Mouse (Mus musculus) brain, adult 2 months (tissue): ENCODE results near the gene Smo.

Experiments
- DNase-seq: peaks from one replicate; pipeline ENCODE4 v3.0.0; 2011; ENCODE audit warnings: low read depth, low spot score

Smo gene

DNA sequence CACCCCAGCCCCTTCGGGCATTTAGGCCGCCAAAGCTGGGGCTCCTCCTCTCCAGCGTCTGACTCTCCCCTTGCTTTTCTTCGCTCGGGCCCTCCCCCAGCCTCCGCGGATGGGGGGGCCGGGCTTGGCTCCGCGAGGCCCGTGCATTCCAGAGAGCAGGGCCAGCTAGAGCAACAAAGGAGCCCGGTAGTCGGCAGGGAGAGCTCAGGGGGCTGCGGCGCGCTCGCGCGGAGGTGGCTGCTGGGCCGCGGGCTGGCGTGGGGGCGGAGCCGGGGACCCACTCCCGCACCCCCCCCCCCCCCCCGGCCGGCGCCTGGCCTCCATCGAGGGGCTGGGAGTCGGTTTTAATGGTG lies at the start of gene Smo:
Smo (plus strand) TSS at position 168 of the 353 bp plus-strand sequence.
- no peak for DNase-seq

DNA sequence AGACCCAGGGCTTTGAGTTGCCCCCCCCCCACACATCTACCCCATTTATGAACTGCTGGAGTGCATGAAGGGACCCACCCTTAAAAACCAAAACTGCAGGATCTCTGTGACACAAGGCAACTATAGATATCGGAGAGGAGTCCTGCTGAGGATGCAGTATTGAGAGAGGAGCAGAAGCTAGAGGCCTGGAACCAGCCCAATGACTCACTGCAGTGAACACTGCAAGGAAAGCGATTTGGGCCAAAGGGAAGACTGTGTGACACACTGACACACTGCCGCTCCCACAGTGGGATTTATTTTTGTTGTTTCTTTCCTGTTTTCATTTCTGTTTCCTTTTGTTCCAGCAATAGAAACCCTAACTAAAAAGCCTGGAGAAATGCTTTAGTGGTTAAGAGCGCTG lies 49.4 kb upstream of the Smo start:
- DNase-seq, result peak; percentile 57

DNA sequence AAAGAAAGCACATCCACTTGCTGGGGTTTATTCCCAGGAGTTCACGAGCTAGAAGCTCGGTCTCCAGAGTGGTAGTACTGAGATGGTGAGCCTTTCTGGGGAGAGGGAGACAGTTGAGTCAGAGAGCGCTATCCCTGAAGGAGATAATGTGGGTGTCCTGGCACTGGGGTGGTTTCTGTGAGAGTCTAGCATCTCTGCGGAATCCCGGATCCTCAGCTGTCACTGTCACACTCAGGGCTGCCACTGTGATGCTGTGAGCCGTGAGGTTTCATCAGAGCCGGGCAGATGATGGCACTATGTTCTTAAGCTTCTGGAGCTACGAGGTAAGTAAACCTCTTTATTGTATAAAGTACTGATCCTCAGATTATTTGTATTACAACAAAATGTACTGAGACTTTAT lies 45.8 kb upstream of the Smo start:
- DNase-seq, result peak; percentile 56

DNA sequence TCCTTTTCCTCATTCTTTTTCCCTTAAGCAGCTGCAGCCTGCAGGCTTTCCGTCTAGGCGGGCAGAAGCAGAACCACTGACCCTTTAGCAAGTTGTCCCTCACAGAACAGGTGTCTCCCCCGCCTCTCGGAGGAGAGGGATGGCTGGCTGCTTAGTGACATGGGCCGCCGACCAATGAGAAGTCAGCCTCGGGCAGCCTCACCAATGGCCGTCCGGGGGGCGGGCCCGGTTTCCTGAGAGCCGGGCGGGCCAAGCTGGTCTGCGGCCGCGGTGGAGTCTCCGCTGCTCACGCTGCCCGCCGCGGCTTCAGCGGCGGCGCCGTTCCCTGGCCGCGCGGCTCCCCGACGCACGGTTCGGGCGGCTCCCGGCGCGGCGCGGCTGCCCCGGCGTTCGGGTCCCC lies 41.4 kb upstream of the Smo start, which contains the start of gene Tspan33:
Tspan33 (plus strand) TSS at position 270 of the 400 bp plus-strand sequence.
- DNase-seq, result peak; percentile 96

DNA sequence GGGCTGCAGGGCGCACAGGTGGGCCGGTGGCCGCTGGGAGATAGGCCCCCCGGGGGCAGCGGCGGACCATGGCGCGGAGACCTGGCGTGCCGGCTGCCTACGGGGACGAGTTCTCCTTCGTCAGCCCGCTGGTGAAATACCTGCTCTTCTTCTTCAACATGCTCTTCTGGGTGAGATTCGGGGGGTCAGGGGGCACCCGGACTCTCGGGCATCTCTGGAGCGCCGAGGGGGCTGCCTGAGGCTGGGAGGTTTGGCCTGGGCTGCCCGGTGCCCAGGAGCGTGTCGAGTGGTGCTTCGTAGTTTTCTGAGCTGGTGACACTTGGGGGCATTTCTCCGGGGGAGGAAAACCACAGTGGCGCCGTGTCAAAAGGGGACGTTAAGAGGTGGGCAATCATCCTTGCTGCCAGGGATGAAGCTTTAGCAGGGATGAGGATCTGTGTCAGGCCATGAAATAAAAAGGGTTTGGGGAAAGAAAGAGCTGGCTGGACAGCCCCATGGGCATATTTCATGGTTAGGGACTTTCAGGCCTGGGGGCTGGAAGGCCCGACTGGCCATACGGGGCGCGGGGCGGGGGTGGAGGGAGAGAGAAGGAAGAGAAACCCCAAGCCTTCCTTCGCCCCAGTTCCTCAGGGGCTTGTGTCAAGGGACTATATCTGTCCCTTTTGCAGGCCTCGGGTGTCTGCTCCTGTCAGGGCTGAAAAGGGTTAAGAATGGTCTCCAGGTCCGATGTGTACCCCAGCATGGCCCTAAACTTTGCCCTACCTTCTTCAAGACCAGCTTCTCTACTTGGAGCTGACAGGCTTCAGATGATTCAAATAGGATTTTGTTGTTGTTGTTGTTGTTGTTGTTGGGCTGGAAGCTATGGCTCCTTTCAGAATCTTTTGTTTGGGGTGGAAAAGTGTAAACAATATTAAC lies 40.7 kb upstream of the Smo start:
- no peak for DNase-seq

DNA sequence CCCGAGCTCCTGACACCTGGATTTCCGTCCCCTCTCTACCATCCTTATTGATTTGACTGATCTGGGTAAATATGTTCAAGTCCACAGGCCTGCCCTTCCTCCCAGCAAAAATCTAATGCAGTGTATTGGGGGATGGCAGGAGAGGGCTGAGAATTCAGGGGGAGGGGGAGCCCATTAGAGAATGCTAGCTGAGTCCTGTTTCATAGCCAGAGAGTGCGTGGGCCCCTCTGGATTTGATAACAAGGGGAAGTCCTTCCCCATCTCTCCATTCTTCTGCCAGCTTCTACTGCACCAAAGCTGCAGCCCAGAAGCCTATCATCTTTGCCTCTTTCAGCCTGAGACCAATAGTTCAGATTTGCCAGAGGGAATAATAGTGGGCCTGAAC lies 40.0 kb upstream of the Smo start:
- DNase-seq, result peak; percentile 27

DNA sequence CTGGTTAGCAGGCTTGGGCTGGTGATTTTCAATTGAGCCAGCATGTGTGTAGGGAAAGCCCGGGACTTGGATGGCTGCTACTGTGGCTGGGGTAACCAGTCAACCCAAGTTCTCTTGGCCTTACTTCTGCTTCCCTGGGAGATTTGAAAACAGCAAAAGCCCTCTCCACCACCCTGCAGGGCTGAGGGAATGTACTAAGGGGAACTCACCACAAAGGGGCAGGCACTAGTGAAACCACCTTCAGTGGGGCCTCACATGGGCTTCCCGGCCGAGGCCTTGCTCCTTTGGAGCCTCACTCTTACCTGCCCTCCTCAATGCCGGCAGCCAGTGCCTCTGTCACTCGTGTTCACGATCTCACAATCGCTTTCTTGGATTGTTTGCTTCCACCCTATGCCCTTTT lies 39.3 kb upstream of the Smo start:
- DNase-seq, result no peak

DNA sequence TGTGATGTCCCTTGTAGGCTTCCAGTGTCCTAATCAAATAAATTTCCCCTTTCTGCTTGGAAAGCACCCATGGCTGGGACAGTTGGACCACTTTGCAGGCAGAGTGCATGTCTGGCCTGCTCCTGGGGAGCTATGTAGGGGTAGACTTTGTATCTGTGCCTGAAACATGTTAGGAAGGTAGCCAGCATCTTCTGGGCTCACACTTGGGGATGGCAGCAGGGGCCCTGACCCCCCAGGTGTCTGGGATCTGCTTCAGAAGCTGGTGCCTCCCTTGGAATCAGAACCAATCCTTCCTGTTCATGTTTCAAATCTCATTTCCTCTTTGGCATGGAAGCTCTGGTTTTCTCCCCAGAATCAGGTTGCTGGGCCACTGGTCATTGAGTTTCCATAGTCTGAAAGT lies 38.2 kb upstream of the Smo start:
- DNase-seq, result no peak

DNA sequence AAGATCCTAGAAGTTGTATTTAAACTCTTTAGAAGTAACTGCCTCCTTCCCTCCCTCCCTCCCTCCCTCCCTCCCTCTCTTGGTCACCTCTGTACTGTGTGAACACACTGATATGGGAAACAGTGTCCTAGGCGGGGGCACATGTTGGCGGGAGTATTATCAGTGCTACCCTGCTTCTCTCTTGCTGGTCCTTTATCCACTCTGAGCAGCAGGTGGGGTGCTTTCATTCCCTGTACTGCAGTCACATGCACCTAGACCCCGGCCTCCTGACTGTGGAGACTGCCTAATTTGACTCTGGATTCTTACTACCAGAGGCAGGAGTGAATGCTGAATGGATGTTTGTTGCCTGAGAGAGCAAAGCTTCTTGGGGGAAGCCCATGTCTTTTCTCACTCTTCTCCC lies 37.8 kb upstream of the Smo start:
- no peak for DNase-seq

DNA sequence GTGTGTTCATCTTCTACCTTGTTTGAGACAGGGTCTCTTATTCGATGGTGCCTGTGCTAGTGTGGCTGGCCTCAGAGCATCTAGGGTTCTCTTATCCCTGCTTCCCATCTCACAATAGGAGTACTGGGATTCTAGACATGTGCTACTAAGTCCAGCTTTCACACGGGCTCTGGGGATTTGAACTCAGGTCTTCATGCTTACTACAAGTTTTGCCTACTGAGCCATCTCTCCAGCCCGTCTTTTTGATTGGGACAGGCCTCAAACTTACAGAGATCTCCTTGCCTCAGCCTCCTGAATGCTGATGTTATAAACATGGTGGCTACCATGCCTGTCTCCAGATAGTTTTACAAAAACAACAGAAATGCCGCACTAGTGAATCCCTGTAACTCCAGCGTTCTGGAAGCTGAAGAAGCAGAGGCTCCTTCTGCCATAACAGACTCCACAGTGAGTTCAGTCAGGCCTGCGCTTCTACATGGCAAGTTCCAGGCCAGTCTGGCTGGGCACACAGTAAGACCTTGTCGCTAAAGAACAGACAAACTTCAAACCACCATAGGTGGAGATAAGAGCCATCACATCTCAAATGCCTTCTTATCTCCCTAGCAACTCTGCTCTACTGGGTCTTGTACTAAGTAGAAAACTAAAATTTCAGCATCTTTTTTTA lies 36.1 kb upstream of the Smo start:
- DNase-seq, result no peak

DNA sequence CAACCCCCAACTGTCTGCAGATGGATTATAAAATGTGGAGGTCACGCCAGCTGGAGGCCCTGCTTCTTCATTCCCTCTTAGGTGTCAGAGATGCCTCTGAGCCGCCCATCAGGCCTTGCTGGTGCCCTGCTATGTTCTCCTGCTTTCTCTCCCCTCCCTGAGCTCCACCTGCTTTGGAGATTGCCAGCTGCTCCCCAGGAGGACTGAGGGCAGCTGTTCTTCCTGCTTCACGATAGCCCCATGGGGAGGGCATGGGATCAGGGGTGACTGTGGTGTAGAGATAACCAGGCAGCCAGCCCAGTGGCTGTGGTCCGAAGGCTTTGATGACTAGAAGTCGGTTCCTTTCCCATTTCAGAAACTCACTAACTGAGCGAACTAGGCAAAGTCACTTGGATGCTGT lies 34.3 kb upstream of the Smo start:
- DNase-seq, result no peak

DNA sequence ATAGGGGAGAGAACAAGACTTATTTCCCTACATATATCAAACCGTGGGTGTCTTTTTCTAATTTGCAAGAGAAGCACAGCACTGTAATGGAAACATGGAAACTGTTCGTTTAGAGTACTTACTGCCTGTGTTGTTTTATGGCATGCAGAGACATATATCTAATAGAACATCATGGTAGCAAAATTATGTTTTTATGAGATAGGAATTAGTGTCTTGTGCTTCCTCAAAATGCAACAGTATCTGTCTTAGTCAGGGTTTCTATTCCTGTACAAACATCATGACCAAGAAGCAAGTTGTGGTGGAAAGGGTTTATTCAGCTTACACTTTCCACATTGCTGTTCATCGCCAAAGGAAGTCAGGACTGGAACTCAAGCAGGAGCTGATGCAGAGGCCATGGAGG lies 33.2 kb upstream of the Smo start:
- no peak for DNase-seq

DNA sequence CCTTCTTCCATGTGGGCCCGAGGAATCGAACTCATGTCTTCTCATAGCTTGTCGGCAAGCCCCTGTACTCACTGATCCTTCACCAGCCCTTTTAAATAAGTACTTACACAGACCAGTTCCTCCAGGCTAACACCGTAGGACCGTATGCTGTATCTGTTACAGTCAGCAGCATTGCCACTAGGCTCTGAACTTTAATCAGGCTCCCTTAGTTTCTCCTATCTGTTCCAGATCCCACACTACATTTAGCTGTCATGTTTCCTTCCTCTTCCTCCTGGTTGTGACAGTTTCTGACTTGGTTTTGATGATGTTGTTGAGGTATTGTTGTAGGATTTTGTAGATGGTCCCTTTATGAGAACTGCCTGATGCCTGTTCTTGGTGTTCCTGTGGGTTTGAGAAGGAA lies 31.2 kb upstream of the Smo start:
- DNase-seq, result no peak

DNA sequence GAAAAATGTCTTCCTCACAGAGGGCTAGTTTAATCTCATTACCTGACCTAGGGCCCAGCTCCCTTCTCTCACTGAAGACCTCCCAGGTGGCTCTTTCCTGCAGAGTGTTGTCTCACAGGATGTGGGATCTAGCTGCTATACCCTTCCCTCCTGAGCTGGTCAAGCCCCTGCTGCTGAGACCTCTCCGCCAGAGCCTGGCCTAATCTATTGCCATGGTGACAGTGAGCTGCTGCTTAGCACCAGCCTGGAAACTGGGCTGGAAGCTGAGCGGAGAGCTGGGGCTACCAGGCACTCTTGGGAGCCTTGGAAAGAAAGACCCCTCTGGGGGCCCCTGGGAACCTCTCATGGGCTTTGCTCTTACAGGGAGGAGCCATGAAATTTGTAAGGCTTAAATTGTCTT lies 27.4 kb upstream of the Smo start:
- no peak for DNase-seq

DNA sequence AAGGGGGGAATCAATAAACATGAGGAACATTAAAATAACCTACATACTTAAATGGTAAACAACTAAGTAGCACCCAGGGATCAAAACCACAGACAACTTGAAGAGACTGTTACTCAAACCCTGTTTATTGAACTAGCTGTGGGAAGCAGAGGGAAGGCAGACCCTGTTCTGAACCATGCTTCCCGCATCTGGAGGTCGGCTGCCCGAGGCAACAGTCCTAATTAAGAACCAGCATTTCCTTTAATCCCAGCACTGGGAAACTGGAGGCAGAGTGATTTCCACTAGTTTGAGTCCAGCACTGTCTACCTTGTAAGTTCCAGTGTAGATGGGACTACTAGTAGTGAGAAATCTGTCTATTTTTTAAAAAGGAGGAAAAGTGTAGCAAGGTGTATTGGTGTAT lies 24.0 kb upstream of the Smo start:
- DNase-seq, result no peak

DNA sequence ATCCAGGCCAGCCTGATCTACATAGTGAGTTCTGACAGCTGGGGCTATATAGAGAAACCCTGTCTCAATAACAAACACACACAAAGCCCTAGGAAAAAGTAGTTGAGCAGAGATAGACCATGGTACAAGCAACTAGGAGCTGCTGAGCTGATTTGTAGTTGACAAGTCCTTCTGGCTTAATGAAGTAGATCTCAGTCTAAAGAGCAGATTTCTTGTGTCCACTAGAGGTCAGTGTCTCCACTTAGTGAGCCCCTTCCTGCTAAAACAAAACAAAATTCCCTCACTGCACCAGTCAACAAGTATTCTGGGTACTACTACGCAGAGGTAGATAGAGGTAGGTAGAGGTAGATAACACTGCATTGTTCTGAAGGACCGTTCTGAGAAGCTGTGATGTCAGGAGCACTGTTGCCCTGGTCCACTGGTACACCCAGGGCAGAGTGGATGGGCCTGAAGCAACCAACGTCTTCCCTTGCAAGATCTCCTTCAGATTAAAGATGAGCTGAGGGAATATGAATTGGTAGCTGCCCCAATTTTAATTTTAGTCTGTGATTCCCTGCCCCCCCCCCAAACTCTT lies 23.2 kb upstream of the Smo start:
- peak; percentile 86 for DNase-seq

DNA sequence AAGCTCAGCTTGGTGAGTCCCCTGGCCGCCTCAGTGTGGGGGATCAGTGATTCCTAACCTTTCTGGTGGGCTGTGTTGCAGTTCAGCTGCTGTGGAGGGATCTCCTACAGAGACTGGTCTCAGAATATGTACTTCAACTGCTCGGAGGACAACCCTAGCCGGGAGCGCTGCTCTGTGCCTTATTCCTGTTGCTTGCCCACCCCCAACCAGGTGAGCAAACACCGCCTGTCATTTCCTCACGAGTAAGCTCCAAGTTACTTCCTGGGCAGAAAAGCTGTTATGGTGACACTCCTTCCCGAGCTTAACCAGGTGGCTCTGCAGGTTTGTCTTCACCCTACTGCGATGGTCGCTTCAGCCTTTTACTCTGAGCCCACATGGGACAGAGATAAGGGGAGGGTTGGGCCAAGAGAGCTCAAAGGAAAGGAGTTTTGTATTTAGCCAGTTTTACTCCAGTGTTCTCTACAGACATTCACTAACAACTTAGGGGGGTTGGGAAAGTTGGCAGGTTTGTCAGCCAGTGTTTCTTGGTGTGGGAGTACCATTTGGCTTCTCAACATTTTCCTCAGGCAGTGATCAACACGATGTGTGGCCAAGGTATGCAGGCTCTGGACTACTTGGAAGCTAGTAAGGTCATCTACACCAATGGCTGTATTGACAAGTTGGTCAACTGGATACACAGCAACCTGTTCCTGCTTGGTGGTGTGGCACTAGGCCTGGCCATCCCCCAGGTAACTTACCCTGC lies 18.5 kb upstream of the Smo start:
- DNase-seq, result peak; percentile 67

DNA sequence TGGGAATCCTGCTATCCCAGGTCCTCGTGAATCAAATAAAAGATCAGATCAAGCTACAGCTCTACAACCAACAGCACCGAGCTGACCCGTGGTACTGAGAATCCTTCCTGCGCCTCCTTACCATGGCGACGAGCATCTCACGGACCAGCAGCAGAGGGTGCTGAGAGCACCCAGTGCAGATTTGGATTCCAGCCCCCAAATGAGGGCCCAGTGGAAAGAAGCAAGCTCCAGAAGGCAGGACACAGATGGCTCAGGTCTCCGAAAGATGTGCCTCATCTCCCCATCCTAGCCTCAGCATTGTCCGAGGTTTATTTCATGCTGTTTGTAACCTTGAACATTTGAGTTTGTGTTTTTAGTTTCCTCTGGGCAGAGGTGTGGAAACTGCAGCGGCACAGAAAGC lies 17.8 kb upstream of the Smo start:
- DNase-seq, result peak; percentile 54

DNA sequence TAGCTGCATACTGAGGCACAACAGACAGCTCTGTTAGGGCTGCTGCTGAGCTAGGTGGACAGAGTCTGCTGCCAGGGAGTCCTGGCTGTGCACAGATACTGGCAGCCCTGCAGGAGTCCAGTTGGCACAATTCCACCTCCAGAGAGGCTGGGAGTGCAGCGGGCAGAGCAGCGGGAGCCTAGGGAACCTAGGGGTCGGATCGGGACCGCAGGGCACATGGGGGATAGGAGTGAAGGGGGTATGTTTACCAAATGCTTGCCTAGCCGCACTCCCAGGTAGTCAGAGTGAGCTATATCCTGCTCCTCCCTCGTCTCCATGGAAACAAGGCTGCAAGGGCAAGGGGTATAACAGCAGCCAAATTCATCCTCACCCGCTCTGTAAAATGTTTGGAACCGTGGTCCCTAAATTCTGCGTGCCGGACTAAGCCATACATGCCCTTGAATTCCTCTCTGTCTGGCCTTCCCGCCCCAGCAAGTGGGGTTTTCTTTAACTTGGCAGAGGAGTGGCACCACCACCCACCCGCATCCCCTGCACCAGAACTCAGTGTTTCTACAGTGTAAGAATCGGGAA lies 17.3 kb upstream of the Smo start:
- DNase-seq, result peak; percentile 81

DNA sequence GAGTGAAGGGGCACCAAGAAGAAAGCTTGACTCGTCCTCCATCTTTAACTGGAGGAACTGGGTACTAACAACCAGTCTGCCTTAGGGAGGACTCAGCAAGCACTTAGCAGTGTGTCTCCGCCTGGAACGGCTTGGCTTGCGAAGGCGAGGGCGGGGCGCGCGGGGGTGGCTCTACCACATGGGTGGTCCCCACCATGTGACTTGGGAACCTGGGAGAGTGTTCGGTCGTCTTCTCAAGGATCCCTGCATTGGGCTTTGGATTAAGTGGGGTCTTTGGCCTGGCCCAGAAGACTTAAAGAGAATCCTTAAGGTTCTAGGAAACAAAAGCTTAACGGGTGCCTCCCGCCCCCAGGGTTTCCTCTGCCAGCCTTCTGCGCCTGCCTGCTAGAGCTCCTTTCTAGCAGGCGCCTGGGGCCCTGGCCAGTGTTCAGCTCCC lies 16.4 kb upstream of the Smo start:
- peak; percentile 86 for DNase-seq

DNA sequence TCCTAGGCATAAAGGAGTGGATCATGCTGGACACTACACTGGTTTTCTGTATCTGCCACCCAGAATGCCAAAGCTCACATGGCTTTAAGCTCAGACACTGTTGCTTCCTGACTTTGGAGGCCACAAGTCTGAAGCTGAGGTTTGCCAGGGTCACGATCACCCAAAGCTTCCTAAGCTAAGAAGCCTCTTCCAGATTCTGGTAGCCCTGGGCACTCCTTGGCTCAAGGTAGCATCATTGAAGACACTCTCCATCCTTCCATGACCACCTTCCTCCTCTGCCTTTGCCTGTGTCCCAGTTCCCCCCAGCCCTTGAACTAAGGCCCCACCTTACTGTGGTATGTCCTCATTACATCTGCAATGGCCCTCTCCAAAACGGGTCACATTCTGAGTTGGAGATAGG lies 13.4 kb upstream of the Smo start:
- DNase-seq, result no peak
